Mouse (Mus musculus) midbrain, embryonic 16.5 days (tissue): ENCODE results near the gene Il2rg. TPM values are rescaled to one million over a fixed set of nuclear protein-coding genes. Genes with fewer than 3 reads are reported as not detected.

Experiments used
- ATAC-seq: fragments of 200-750 bp; cut with Nextera tagmentation; 2 replicates; pipeline ENCODE4 v1.8.0; 2017; ENCODE audit warnings: moderate TSS enrichment
- H3K27ac ChIP-seq: fragments of 300-500 bp; sonication (generic); 2 replicates; pipeline ENCODE4 v1.5.1; 2014; ENCODE audit warnings: mild to moderate bottlenecking, low read length, mixed read lengths
- H3K27me3 ChIP-seq: fragments of 300-500 bp; sonication (generic); 2 replicates; pipeline ENCODE4 v1.6.1; 2014; ENCODE audit warnings: low read depth, low read length, mixed read lengths; ENCODE audit not compliant: control insufficient read depth, insufficient read depth
- H3K36me3 ChIP-seq: fragments of 300-500 bp; sonication (generic); 2 replicates; pipeline ENCODE4 v1.6.1; 2014; ENCODE audit warnings: mild to moderate bottlenecking, low read length, moderate library complexity, mixed read lengths; ENCODE audit not compliant: control insufficient read depth, insufficient read depth
- H3K4me1 ChIP-seq: fragments of 300-500 bp; sonication (generic); 2 replicates; pipeline ENCODE4 v1.6.1; 2014; ENCODE audit warnings: mild to moderate bottlenecking, low read length, mixed read lengths; ENCODE audit not compliant: control insufficient read depth, insufficient read depth
- H3K4me2 ChIP-seq: fragments of 300-500 bp; sonication (generic); 2 replicates; pipeline ENCODE4 v1.6.1; 2014; ENCODE audit warnings: mild to moderate bottlenecking, low read length, mixed read lengths
- H3K4me3 ChIP-seq: fragments of 300-500 bp; sonication (generic); 2 replicates; pipeline ENCODE4 v1.5.1; 2014; ENCODE audit warnings: low read depth, mild to moderate bottlenecking, low read length, moderate library complexity, mixed read lengths
- H3K9ac ChIP-seq: fragments of 300-500 bp; sonication (generic); 2 replicates; pipeline ENCODE4 v1.6.1; 2014; ENCODE audit warnings: low read depth, low read length, mixed read lengths
- H3K9me3 ChIP-seq: fragments of 300-500 bp; sonication (generic); replicated peaks from 2 replicates; pipeline ENCODE4 v1.6.1; 2014; ENCODE audit warnings: mild to moderate bottlenecking, low read length, mixed read lengths; ENCODE audit not compliant: control insufficient read depth, poor library complexity, severe bottlenecking
- WGBS: fragments of 180-500 bp; shearing (Covaris S2); extraction: QIAGEN DNeasy Blood & Tissue Kit; methylation state at CpG from one replicate; pipeline ENCODE4 v1.1.7; 2014; 5-methylcytosine and 5-hydroxymethylcytosine counted together
- polyA plus RNA-seq: library from polyadenylated mRNA; unstranded; fragments of >200 nt; fragmentation: Nextera tagmentation; extraction: Ambion mirVana; gene quantifications from 2 replicates; pipeline ENCODE4 v1.2.1, GENCODE M21; 2015

Il2rg gene
- polyA plus RNA-seq, 1 experiment from 2014 or later = 5.6 TPM

DNA sequence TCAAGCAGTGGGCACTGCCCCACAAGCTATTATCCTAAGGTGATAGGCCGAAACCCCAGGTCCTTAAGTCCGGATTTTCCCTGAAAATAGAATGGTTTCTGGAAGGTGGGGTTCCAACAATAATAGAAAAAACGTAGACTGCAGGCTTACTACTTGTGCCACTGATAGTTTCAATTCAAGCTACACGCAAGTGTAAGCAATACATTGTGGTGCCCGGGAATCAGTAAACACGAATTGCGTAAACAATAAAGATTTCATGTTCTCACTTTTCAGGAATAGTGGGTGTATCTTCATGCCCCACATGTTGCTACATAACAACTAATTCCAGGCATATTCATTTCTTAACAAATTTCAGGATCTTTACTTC lies 45.3 kb downstream of the Il2rg start:
- Histone ChIP-seq H3K4me1 (peaks cover 5% of the 10 kb centered on the region), H3K27me3 (no peaks in the 10 kb centered on the region), H3K9me3 (no peaks in the 10 kb centered on the region), H3K9ac (0 out of 2 replicates have a peak overlapping the region, but pooled peaks have one; percentile 38), H3K36me3 (no peaks in the 10 kb centered on the region), H3K4me2 (peak overlapping the region; percentile 50), H3K4me3 (peak overlapping the region; percentile 37), H3K27ac (peak overlapping the region; percentile 74)
- no peak; the same call in 1 of the 2 replicates for ATAC-seq
- WGBS = 39% methylated on average over 7 of the region's 7 CpGs

DNA sequence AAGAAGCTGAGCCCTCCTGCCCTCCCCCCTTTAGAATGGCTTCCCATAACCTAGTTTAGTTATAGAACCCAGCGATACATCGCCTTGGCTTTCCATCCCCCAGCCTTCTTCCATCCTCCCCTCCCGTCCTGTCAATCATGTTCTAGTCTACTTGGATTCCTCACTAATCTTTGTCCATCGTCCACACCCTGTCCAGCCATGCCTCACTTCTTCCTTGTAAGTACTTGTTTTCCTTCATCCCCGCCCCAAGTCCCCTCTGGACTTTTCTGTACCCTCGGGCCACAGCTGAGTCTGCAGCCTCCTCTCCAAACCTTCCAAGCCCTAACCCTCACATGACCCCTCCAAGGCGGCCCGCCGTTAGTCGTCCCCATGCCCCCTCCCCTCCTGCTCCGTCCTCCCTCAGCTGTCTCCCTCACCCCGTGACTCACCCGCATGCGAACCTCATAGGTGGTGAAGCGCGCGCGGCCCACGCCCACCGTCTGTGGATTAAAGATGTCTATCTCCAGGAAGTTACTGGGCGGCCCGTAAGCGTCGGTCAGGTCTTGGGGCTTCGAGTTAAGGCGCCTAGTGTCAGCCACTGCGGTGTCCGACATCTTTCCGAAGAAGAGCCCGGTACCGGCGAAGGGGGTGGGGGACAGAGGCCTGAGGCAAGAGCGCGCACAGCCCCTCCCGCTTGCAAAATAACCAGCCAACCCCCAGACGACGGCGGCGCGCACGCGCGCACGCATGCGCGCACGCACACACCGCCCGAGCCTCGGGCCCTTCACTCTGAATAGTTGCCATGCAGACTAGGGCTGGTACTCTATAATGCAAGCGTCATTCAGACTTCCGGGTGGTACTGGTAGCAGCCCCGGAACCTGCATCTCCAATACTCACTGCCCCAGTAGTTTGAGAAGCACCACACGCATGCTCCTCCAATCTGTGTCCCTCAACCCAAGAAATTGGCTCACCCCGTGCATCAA lies 45.9 kb downstream of the Il2rg start, which contains the start of gene Snx12:
TSS of gene Snx12 (minus strand) at position 730 of the 962 bp plus-strand sequence.
- H3K4me2 ChIP-seq = peak within 1 kb of the TSS; percentile 65
- H3K27me3 ChIP-seq = no peaks in the 10 kb centered on the region
- peak within 1 kb of the TSS; percentile 83 for H3K27ac ChIP-seq
- peak within 1 kb of the TSS; percentile 65 for H3K9ac ChIP-seq
- peak within 1 kb of the TSS; percentile 57 for H3K4me3 ChIP-seq
- H3K9me3 ChIP-seq = no peaks in the 10 kb centered on the region
- H3K36me3 ChIP-seq = no peaks in the 10 kb centered on the region
- H3K4me1 ChIP-seq = peaks cover 5% of the 10 kb centered on the region
- WGBS = 16% methylated on average over 51 of the region's 55 CpGs
- peak; percentile 98 for ATAC-seq

Other genes starting within 250 kb of the Il2rg start
- gene Tex11, start 208.6 kb downstream of the Il2rg start, polyA plus RNA-seq = 0.10 and 0.11 TPM in 2 replicates
- 9.3 and 20.2 TPM in 2 replicates for gene Slc7a3, start 182.2 kb downstream of the Il2rg start, polyA plus RNA-seq
- 47.9 and 49.5 TPM in 2 replicates for gene Snx12, start 45.7 kb downstream of the Il2rg start, polyA plus RNA-seq
- gene Foxo4, start 13.7 kb downstream of the Il2rg start, polyA plus RNA-seq = 0.57 and 0.65 TPM in 2 replicates
- gene Gm614, start 4.3 kb downstream of the Il2rg start, polyA plus RNA-seq = not detected in 2 replicates
- not detected in 2 replicates for gene Gm20489, start 768 bp upstream of the Il2rg start, polyA plus RNA-seq
- 24.4 and 26.0 TPM in 2 replicates for gene Med12, start 5.8 kb upstream of the Il2rg start, polyA plus RNA-seq
- gene Nlgn3, start 30.9 kb upstream of the Il2rg start, polyA plus RNA-seq = 90.9 and 94.7 TPM in 2 replicates
- gene Gjb1, start 108.1 kb upstream of the Il2rg start, polyA plus RNA-seq = 1.3 TPM in 2 replicates
- 110 and 119 TPM in 2 replicates for gene Zmym3, start 152.6 kb upstream of the Il2rg start, polyA plus RNA-seq
- 292 and 324 TPM in 2 replicates for gene Nono, start 161.1 kb upstream of the Il2rg start, polyA plus RNA-seq
- 1.2 and 2.1 TPM in 2 replicates for gene Itgb1bp2, start 180.8 kb upstream of the Il2rg start, polyA plus RNA-seq